Comparison of ENCODE assay signal across 10 mouse cellular contexts in the genomic region with DNA sequence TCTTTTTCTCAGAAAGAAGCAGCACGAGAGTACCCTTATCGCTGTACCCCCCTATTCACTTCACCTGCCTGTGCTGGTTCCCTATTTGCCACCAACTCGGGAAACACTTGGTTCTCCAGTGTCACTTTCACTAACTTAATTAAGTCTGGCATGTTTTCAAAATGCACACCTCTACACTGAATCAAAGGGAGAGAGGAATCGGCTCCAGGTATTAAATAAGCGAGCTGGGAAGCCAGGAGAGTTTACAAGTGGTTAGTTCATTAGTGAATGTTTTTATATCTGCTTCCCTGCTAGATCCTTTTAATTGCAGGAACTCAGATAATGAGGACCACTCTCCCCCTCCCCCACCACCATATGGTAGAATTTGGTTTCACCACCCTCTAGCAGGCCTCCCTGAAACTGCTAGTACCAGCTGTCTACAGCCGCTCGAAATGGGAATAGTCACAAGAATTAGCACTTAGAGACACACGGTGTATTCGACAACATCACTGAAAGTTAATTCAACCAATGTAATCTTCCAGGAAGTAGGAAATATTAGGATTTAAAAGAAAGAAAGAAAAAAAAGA. TPM values are rescaled to one million over a fixed set of nuclear protein-coding genes. Genes with fewer than 3 reads are reported as not detected.
A peak's percentile ranks its signal among the peaks of the same experiment; 100 is the strongest.
DNase-seq lines count a peak whose midpoint lies in the region; ATAC-seq and TF ChIP-seq lines count a peak whose summit lies in the region.
"Had no signal": no experiment of that assay in that cellular context is flagged by ENCODE, and none has a peak within 500 bp of the region (broad histone marks: within the 10 kb centered on the region; RNA-seq: fewer than 3 reads in every experiment).

No protein-coding gene starts in this region.

- no peak overlapping the region for H3K4me3 ChIP-seq in hindbrain, embryonic 12.5 days
- H3K4me3 ChIP-seq in hindbrain, embryonic 11.5 days (ENCODE audit: low read depth, low read length) = no peak overlapping the region
- H3K4me3 ChIP-seq in hindbrain, embryonic 16.5 days (ENCODE audit: low read length) = no peak overlapping the region
- H3K4me3 ChIP-seq in midbrain, embryonic 16.5 days (ENCODE audit: low read depth, low read length) = no peak overlapping the region
- no peak overlapping the region for H3K4me3 ChIP-seq in stomach, postnatal 0 days (ENCODE audit: low read depth, low read length)

- no peak overlapping the region for H3K4me2 ChIP-seq in hindbrain, embryonic 12.5 days (replicated peaks)
- H3K4me2 ChIP-seq in hindbrain, embryonic 11.5 days (replicated peaks; ENCODE audit: low read depth, low read length) = no peak overlapping the region
- H3K4me2 ChIP-seq in hindbrain, embryonic 16.5 days (ENCODE audit: low read length) = no peak overlapping the region
- no peak overlapping the region for H3K4me2 ChIP-seq in midbrain, embryonic 16.5 days (ENCODE audit: low read length)
- H3K4me2 ChIP-seq in stomach, postnatal 0 days (replicated peaks; ENCODE audit: low read depth) = no peak overlapping the region

- WGBS in hindbrain, embryonic 12.5 days = 66% methylated on average over 9 of the region's 9 CpGs
- WGBS in hindbrain, embryonic 11.5 days = 72% methylated on average over 9 of the region's 9 CpGs
- WGBS in hindbrain, embryonic 16.5 days = 44% methylated on average over 9 of the region's 9 CpGs
- WGBS in midbrain, embryonic 16.5 days = 55% methylated on average over 9 of the region's 9 CpGs
- WGBS in stomach, postnatal 0 days = 60% methylated on average over 9 of the region's 9 CpGs

- H3K27me3 ChIP-seq in hindbrain, embryonic 12.5 days = no peaks in the 10 kb centered on the region
- no peaks in the 10 kb centered on the region for H3K27me3 ChIP-seq in hindbrain, embryonic 11.5 days (ENCODE audit: control insufficient read depth, insufficient read depth, low read length)
- H3K27me3 ChIP-seq in hindbrain, embryonic 16.5 days (replicated peaks; ENCODE audit: control insufficient read depth, insufficient read depth, low read length) = no peaks in the 10 kb centered on the region
- H3K27me3 ChIP-seq in midbrain, embryonic 16.5 days (ENCODE audit: control insufficient read depth, insufficient read depth, low read depth, low read length) = no peaks in the 10 kb centered on the region
- H3K27me3 ChIP-seq in stomach, postnatal 0 days (ENCODE audit: control insufficient read depth, insufficient read depth, low read length) = no peaks in the 10 kb centered on the region

- H3K27ac ChIP-seq in hindbrain, embryonic 12.5 days = no peak overlapping the region
- H3K27ac ChIP-seq in hindbrain, embryonic 11.5 days (ENCODE audit: low read depth, low read length) = no peak overlapping the region
- H3K27ac ChIP-seq in hindbrain, embryonic 16.5 days (ENCODE audit: low read depth, low read length) = no peak overlapping the region
- no peak overlapping the region for H3K27ac ChIP-seq in midbrain, embryonic 16.5 days (ENCODE audit: low read length)
- H3K27ac ChIP-seq in stomach, postnatal 0 days (replicated peaks) = no peak overlapping the region

- H3K9ac ChIP-seq in hindbrain, embryonic 12.5 days = no peak overlapping the region
- H3K9ac ChIP-seq in hindbrain, embryonic 11.5 days (ENCODE audit: low read depth, low read length) = no peak overlapping the region
- no peak overlapping the region for H3K9ac ChIP-seq in hindbrain, embryonic 16.5 days (ENCODE audit: low read depth, low read length)
- H3K9ac ChIP-seq in midbrain, embryonic 16.5 days (ENCODE audit: low read depth, low read length) = no peak overlapping the region
- no peak overlapping the region for H3K9ac ChIP-seq in stomach, postnatal 0 days (ENCODE audit: low read length)

- DNase-seq in hindbrain, embryonic 11.5 days (ENCODE audit: low spot score) = no peak
- peak; percentile 88 to 90 for DNase-seq in cerebellum, postnatal 10 days
- no peak for DNase-seq in stomach, postnatal 0 days (ENCODE audit: low spot score)
- no peak for DNase-seq in urinary bladder, adult 18-20 months (ENCODE audit: low spot score in 2 of 2)
- DNase-seq in heart, postnatal 25 days (ENCODE audit: low spot score) = no peak
- DNase-seq: heart, postnatal 14 days had no signal

- peak; percentile 58; the same call in 1 of the 2 replicates for ATAC-seq in hindbrain, embryonic 12.5 days (ENCODE audit: low FRiP score)
- ATAC-seq in hindbrain, embryonic 11.5 days (ENCODE audit: low FRiP score) = no peak
- ATAC-seq in hindbrain, embryonic 16.5 days = peak; percentile 85
- 0 out of 2 replicates have a peak, but pooled peaks have one; percentile 28 for ATAC-seq in midbrain, embryonic 16.5 days
- ATAC-seq in stomach, postnatal 0 days (ENCODE audit: low FRiP score, low TSS enrichment) = no peak

- H3K4me1 ChIP-seq in hindbrain, embryonic 12.5 days = peaks cover 8% of the 10 kb centered on the region
- no peaks in the 10 kb centered on the region for H3K4me1 ChIP-seq in hindbrain, embryonic 11.5 days (replicated peaks; ENCODE audit: control insufficient read depth, insufficient read depth, low read length)
- H3K4me1 ChIP-seq in hindbrain, embryonic 16.5 days (ENCODE audit: control insufficient read depth, insufficient read depth, low read depth, low read length) = peaks cover 5% of the 10 kb centered on the region
- peaks cover 6% of the 10 kb centered on the region for H3K4me1 ChIP-seq in midbrain, embryonic 16.5 days (ENCODE audit: control insufficient read depth, insufficient read depth, low read length)
- no peaks in the 10 kb centered on the region for H3K4me1 ChIP-seq in stomach, postnatal 0 days (replicated peaks; ENCODE audit: control insufficient read depth, insufficient read depth)

- no peak for TF ChIP-seq EP300 in stomach, postnatal 0 days (optimal IDR thresholded peaks at IDR 0.05)

- intact Hi-C loops in heart, postnatal 25 days (cut with DNase I) = no loop called here

- no peak for TF ChIP-seq CTCF in stomach, postnatal 0 days (IDR thresholded peaks at IDR 0.05; ENCODE audit: low read depth)

- H3K36me3 ChIP-seq in hindbrain, embryonic 12.5 days = no peaks in the 10 kb centered on the region
- H3K36me3 ChIP-seq in hindbrain, embryonic 11.5 days (ENCODE audit: control insufficient read depth, insufficient read depth, low read length) = no peaks in the 10 kb centered on the region
- no peaks in the 10 kb centered on the region for H3K36me3 ChIP-seq in hindbrain, embryonic 16.5 days (ENCODE audit: control insufficient read depth, insufficient read depth, low read length)
- no peaks in the 10 kb centered on the region for H3K36me3 ChIP-seq in midbrain, embryonic 16.5 days (ENCODE audit: control insufficient read depth, insufficient read depth, low read length)
- no peaks in the 10 kb centered on the region for H3K36me3 ChIP-seq in stomach, postnatal 0 days (ENCODE audit: control insufficient read depth, insufficient read depth, low read length)

- no peaks in the 10 kb centered on the region for H3K9me3 ChIP-seq in hindbrain, embryonic 12.5 days (replicated peaks)
- no peaks in the 10 kb centered on the region for H3K9me3 ChIP-seq in hindbrain, embryonic 11.5 days (ENCODE audit: control insufficient read depth, low read length)
- no peaks in the 10 kb centered on the region for H3K9me3 ChIP-seq in hindbrain, embryonic 16.5 days (ENCODE audit: control insufficient read depth, low read length)
- H3K9me3 ChIP-seq in midbrain, embryonic 16.5 days (replicated peaks; ENCODE audit: control insufficient read depth, low read length, poor library complexity, severe bottlenecking) = no peaks in the 10 kb centered on the region
- no peaks in the 10 kb centered on the region for H3K9me3 ChIP-seq in stomach, postnatal 0 days (ENCODE audit: control insufficient read depth, low read length)

RNA-seq across cellular contexts. Expression of gene Gm9747, which starts 28.2 kb away (rescaled TPM):
- polyA plus RNA-seq in hindbrain, embryonic 12.5 days (2016; fragmentation: Nextera tagmentation; extraction: Ambion mirVana) = 37.5 and 37.6 TPM in 2 replicates
- polyA plus RNA-seq in hindbrain, embryonic 11.5 days (2014; fragmentation: Nextera tagmentation; extraction: Ambion mirVana) = 31.1 and 32.8 TPM in 2 replicates
- 27.2 and 33.1 TPM in 2 replicates for polyA plus RNA-seq in hindbrain, embryonic 16.5 days (2015; fragmentation: Nextera tagmentation; extraction: Ambion mirVana)
- polyA plus RNA-seq in midbrain, embryonic 16.5 days (2015; fragmentation: Nextera tagmentation; extraction: Ambion mirVana) = 24.8 and 26.0 TPM in 2 replicates
- 6.2 and 6.9 TPM in 2 replicates for polyA plus RNA-seq in stomach, postnatal 0 days (2015; fragmentation: Nextera tagmentation; extraction: Ambion mirVana)
- total RNA-seq in heart, postnatal 25 days (2021) = not detected
- total RNA-seq: heart, postnatal 14 days; left cerebral cortex, postnatal 14 days had no signal

RNA-seq across cellular contexts. Expression of gene Irs1, which starts 30.1 kb away (rescaled TPM):
- 17.8 and 18.2 TPM in 2 replicates for polyA plus RNA-seq in hindbrain, embryonic 12.5 days (2016; fragmentation: Nextera tagmentation; extraction: Ambion mirVana)
- polyA plus RNA-seq in hindbrain, embryonic 11.5 days (2014; fragmentation: Nextera tagmentation; extraction: Ambion mirVana) = 7.4 and 8.7 TPM in 2 replicates
- 7.2 and 9.6 TPM in 2 replicates for polyA plus RNA-seq in hindbrain, embryonic 16.5 days (2015; fragmentation: Nextera tagmentation; extraction: Ambion mirVana)
- 7.9 and 8.9 TPM in 2 replicates for polyA plus RNA-seq in midbrain, embryonic 16.5 days (2015; fragmentation: Nextera tagmentation; extraction: Ambion mirVana)
- 1.6 and 1.9 TPM in 2 replicates for polyA plus RNA-seq in stomach, postnatal 0 days (2015; fragmentation: Nextera tagmentation; extraction: Ambion mirVana)
- 10 to 100 TPM; 44.3 to 49.7 TPM for total RNA-seq in heart, postnatal 25 days (2021)

RNA-seq across cellular contexts. Expression of gene Rhbdd1, which starts 55.1 kb away (rescaled TPM):
- 7.2 and 7.9 TPM in 2 replicates for polyA plus RNA-seq in hindbrain, embryonic 12.5 days (2016; fragmentation: Nextera tagmentation; extraction: Ambion mirVana)
- 7.1 and 7.3 TPM in 2 replicates for polyA plus RNA-seq in hindbrain, embryonic 11.5 days (2014; fragmentation: Nextera tagmentation; extraction: Ambion mirVana)
- polyA plus RNA-seq in hindbrain, embryonic 16.5 days (2015; fragmentation: Nextera tagmentation; extraction: Ambion mirVana) = 3.8 and 4.5 TPM in 2 replicates
- polyA plus RNA-seq in midbrain, embryonic 16.5 days (2015; fragmentation: Nextera tagmentation; extraction: Ambion mirVana) = 3.8 and 4.5 TPM in 2 replicates
- 7.5 and 7.9 TPM in 2 replicates for polyA plus RNA-seq in stomach, postnatal 0 days (2015; fragmentation: Nextera tagmentation; extraction: Ambion mirVana)
- total RNA-seq in heart, postnatal 25 days (2021) = 10 to 100 TPM; 10.2 TPM

Comparison
In these comparisons a context has a peak if more than half of its experiments do, and no peak if none do; other contexts are left out.
1. ATAC-seq: peak in hindbrain, embryonic 12.5 days (single experiment), hindbrain, embryonic 16.5 days (single experiment) and midbrain, embryonic 16.5 days (single experiment); none in hindbrain, embryonic 11.5 days (single experiment) and stomach, postnatal 0 days (single experiment).
2. DNase-seq: peak in cerebellum, postnatal 10 days (2 of 2); none in hindbrain, embryonic 11.5 days (single experiment), stomach, postnatal 0 days (single experiment), urinary bladder, adult 18-20 months (0 of 2) and heart, postnatal 25 days (single experiment).